Mouse (Mus musculus) intestine, embryonic 15.5 days (tissue): ENCODE results near the gene Acot6. TPM values are rescaled to one million over a fixed set of nuclear protein-coding genes. Genes with fewer than 3 reads are reported as not detected.

Experiments
- ATAC-seq: fragments of 200-750 bp; cut with Nextera tagmentation; 2 replicates; pipeline ENCODE4 v1.8.0; 2017; ENCODE audit warnings: moderate TSS enrichment, moderate library complexity
- H3K27ac ChIP-seq: fragments of 300-500 bp; sonication (generic); 2 replicates; pipeline ENCODE4 v1.5.1; 2015; ENCODE audit warnings: mild to moderate bottlenecking, inconsistent platforms
- H3K27me3 ChIP-seq: fragments of 300-500 bp; sonication (generic); replicated peaks from 2 replicates; pipeline ENCODE4 v1.6.1; 2015; ENCODE audit warnings: inconsistent platforms
- H3K36me3 ChIP-seq: fragments of 300-500 bp; sonication (generic); 2 replicates; pipeline ENCODE4 v1.6.1; 2015; ENCODE audit warnings: inconsistent platforms
- H3K4me1 ChIP-seq: fragments of 300-500 bp; sonication (generic); replicated peaks from 2 replicates; pipeline ENCODE4 v1.6.1; 2015; ENCODE audit warnings: inconsistent platforms
- H3K4me2 ChIP-seq: fragments of 300-500 bp; sonication (generic); replicated peaks from 2 replicates; pipeline ENCODE4 v1.6.1; 2015; ENCODE audit warnings: mild to moderate bottlenecking, inconsistent platforms
- H3K4me3 ChIP-seq: fragments of 300-500 bp; sonication (generic); replicated peaks from 2 replicates; pipeline ENCODE4 v1.5.1; 2015; ENCODE audit warnings: inconsistent platforms
- H3K9ac ChIP-seq: fragments of 300-500 bp; sonication (generic); 2 replicates; pipeline ENCODE4 v1.6.1; 2015; ENCODE audit warnings: inconsistent platforms
- H3K9me3 ChIP-seq: fragments of 300-500 bp; sonication (generic); 2 replicates; pipeline ENCODE4 v1.6.1; 2016; ENCODE audit warnings: inconsistent platforms
- WGBS: fragments of 180-500 bp; shearing (Covaris S2); methylation state at CpG from one replicate; pipeline ENCODE4 v1.1.7; 2015; 5-methylcytosine and 5-hydroxymethylcytosine counted together
- polyA plus RNA-seq: library from polyadenylated mRNA; unstranded; fragments of >200 nt; fragmentation: Nextera tagmentation; extraction: Ambion mirVana; gene quantifications from 2 replicates; pipeline ENCODE4 v1.2.1, GENCODE M21; 2015

Gene Acot6
- polyA plus RNA-seq, 1 experiment from 2014 or later, result 2.1 TPM

DNA sequence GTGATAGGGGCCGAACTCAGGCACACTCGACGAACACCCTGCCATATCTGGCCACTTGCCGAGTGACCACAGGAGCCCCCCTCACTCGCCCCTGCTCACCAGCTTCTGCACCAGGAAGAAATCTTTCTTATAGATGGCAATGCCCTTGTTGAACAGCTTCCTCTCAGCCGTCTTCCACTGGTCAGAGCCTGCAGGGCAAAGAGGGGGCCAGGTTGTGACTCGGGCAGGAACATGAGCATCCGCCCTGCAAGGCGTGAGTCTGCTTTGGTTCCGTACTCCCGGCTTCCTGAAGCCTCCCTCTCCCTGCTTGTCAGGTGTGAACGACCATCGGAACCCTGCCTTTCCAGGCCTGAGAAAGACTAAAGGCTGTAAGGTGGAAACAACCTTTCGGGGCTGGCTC, 57.7 kb downstream of the Acot6 start:
- ATAC-seq, result no peak
- H3K4me3 ChIP-seq, result no peak overlapping the region
- H3K27ac ChIP-seq, result no peak overlapping the region
- H3K9me3 ChIP-seq, result no peaks in the 10 kb centered on the region
- no peaks in the 10 kb centered on the region for H3K27me3 ChIP-seq
- H3K9ac ChIP-seq, result no peak overlapping the region
- H3K36me3 ChIP-seq, result peaks cover 45% of the 10 kb centered on the region
- 91% methylated on average over 14 of the region's 14 CpGs for WGBS
- H3K4me2 ChIP-seq, result no peak overlapping the region
- peaks cover 8% of the 10 kb centered on the region; the same call in 1 of the 2 replicates for H3K4me1 ChIP-seq

DNA sequence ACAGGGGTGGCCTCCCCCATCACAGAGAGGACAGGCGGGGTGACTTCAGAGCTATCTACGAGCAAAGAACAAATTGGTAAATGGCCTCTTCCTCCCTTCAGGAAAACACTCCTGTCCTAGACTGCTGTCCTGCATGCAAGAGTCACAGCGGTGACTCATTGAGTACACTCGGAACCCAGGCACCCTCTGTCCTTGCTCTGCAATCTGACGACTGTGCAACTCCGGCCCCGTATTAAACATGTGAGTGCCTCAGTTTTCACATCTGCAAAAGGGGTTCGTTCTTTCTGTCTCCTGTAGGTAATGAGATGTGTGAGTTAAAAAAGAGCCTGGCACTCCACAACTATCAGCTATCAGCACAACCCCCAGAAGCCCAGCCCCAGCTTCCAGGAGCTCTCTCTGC, 60.0 kb downstream of the Acot6 start:
- Histone ChIP-seq H3K36me3 (peaks cover 36% of the 10 kb centered on the region), H3K9ac (no peak overlapping the region), H3K4me3 (no peak overlapping the region), H3K9me3 (no peaks in the 10 kb centered on the region), H3K4me2 (no peak overlapping the region), H3K27me3 (no peaks in the 10 kb centered on the region), H3K4me1 (peaks cover 5% of the 10 kb centered on the region; the same call in 1 of the 2 replicates), H3K27ac (no peak overlapping the region)
- 91% methylated on average over 8 of the region's 8 CpGs for WGBS
- ATAC-seq, result no peak

Other genes starting within 250 kb of the Acot6 start
- 34.4 and 35.9 TPM in 2 replicates for gene Numb, start 178.7 kb upstream of the Acot6 start, polyA plus RNA-seq
- gene Riox1, start 150.0 kb upstream of the Acot6 start, polyA plus RNA-seq, result 17.5 and 18.3 TPM in 2 replicates
- gene Heatr4, start 115.8 kb upstream of the Acot6 start, polyA plus RNA-seq, result not detected in 2 replicates
- 34.3 and 35.8 TPM in 2 replicates for gene Acot2, start 112.8 kb upstream of the Acot6 start, polyA plus RNA-seq
- 125 and 142 TPM in 2 replicates for gene Acot1, start 91.2 kb upstream of the Acot6 start, polyA plus RNA-seq
- gene Acot4, start 62.3 kb upstream of the Acot6 start, polyA plus RNA-seq, result 8.2 and 8.9 TPM in 2 replicates
- not detected in 2 replicates for gene Gm49366, start 61.7 kb upstream of the Acot6 start, polyA plus RNA-seq
- 3.2 and 4.8 TPM in 2 replicates for gene Acot3, start 48.5 kb upstream of the Acot6 start, polyA plus RNA-seq
- 0.18 TPM in 1 of 2 replicates, not detected in the other for gene Acot5, start 31.3 kb upstream of the Acot6 start, polyA plus RNA-seq
- gene Dnal1, start 13.7 kb downstream of the Acot6 start, polyA plus RNA-seq, result 3.9 TPM in 2 replicates
- 0.59 and 0.63 TPM in 2 replicates for gene Pnma1, start 47.8 kb downstream of the Acot6 start, polyA plus RNA-seq
- 7.2 and 7.7 TPM in 2 replicates for gene Elmsan1, start 118.2 kb downstream of the Acot6 start, polyA plus RNA-seq
- 41.7 and 45.2 TPM in 2 replicates for gene Ptgr2, start 184.6 kb downstream of the Acot6 start, polyA plus RNA-seq
- gene Zfp410, start 216.2 kb downstream of the Acot6 start, polyA plus RNA-seq, result 54.7 and 61.6 TPM in 2 replicates